ENCODE assay signal across 7 mouse cellular contexts in genomic region chr7:24400082-24400452, GRCm38 (mm10). TPM values are rescaled to one million over a fixed set of nuclear protein-coding genes. Genes with fewer than 3 reads are reported as not detected.
DNase-seq lines count a peak whose midpoint lies in the region; ATAC-seq and TF ChIP-seq lines count a peak whose summit lies in the region.

No protein-coding gene starts in this region.

- peaks cover 22% of the 10 kb centered on the region for H3K36me3 ChIP-seq in lung, embryonic 14.5 days (ENCODE audit: insufficient read depth)
- peaks cover 21% of the 10 kb centered on the region; the same call in 1 of the 2 replicates for H3K36me3 ChIP-seq in intestine, postnatal 0 days (ENCODE audit: control insufficient read depth, insufficient read depth)
- peaks cover 19% of the 10 kb centered on the region for H3K36me3 ChIP-seq in neural tube, embryonic 15.5 days

- peak overlapping the region; percentile 61 for H3K9ac ChIP-seq in lung, embryonic 14.5 days
- peak overlapping the region; percentile 68; the same call in 1 of the 2 replicates for H3K9ac ChIP-seq in intestine, postnatal 0 days (ENCODE audit: low read depth, low read length)
- H3K9ac ChIP-seq in neural tube, embryonic 15.5 days (replicated peaks) = peak overlapping the region; percentile 53

- no peak for DNase-seq in lung, embryonic 14.5 days
- DNase-seq in lung, postnatal 4 days = no peak
- no peak for DNase-seq in urinary bladder, postnatal 36 days (ENCODE audit: low spot score in 2 of 2)
- DNase-seq in thymus, postnatal 36 days = no peak

- H3K4me3 ChIP-seq in lung, embryonic 14.5 days (ENCODE audit: low read depth, low read length) = peak overlapping the region; percentile 61
- H3K4me3 ChIP-seq in embryonic fibroblast, embryonic 13.5 days (ENCODE audit: insufficient read depth, low read length) = peak overlapping the region; percentile 64
- peak overlapping the region; percentile 56 for H3K4me3 ChIP-seq in intestine, postnatal 0 days (ENCODE audit: low read depth, low read length)
- H3K4me3 ChIP-seq in neural tube, embryonic 15.5 days (replicated peaks) = peak overlapping the region; percentile 49

- H3K4me1 ChIP-seq in lung, embryonic 14.5 days (ENCODE audit: insufficient read depth) = no peaks in the 10 kb centered on the region
- 0 out of 2 replicates have a peak, but pooled peaks cover 3% of the 10 kb centered on the region for H3K4me1 ChIP-seq in embryonic fibroblast, embryonic 13.5 days (ENCODE audit: control insufficient read depth, insufficient read depth, low read length)
- H3K4me1 ChIP-seq in intestine, postnatal 0 days (replicated peaks; ENCODE audit: control insufficient read depth, insufficient read depth, low read length) = no peaks in the 10 kb centered on the region
- H3K4me1 ChIP-seq in neural tube, embryonic 15.5 days = peaks cover 24% of the 10 kb centered on the region; the same call in 1 of the 2 replicates

- no peak for TF ChIP-seq CTCF in lung, embryonic 14.5 days (IDR thresholded peaks at IDR 0.05; ENCODE audit: low read depth)
- TF ChIP-seq CTCF in embryonic fibroblast, embryonic 13.5 days (IDR thresholded peaks at IDR 0.05; ENCODE audit: borderline replicate concordance, insufficient read depth, low read length) = no peak
- no peak for TF ChIP-seq CTCF in intestine, postnatal 0 days (IDR thresholded peaks at IDR 0.05; ENCODE audit: low read depth)

- peak overlapping the region; percentile 69 for H3K4me2 ChIP-seq in lung, embryonic 14.5 days
- H3K4me2 ChIP-seq in intestine, postnatal 0 days (replicated peaks; ENCODE audit: low read depth) = peak overlapping the region; percentile 70
- H3K4me2 ChIP-seq in neural tube, embryonic 15.5 days = peak overlapping the region; percentile 60

- peak overlapping the region; percentile 97; the same call in 1 of the 2 replicates for H3K27ac ChIP-seq in lung, embryonic 14.5 days (ENCODE audit: low read depth)
- peak overlapping the region; percentile 51 for H3K27ac ChIP-seq in embryonic fibroblast, embryonic 13.5 days (ENCODE audit: insufficient read depth, low read length)
- H3K27ac ChIP-seq in intestine, postnatal 0 days (ENCODE audit: low read depth, low read length) = peak overlapping the region; percentile 97
- peak overlapping the region; percentile 94 for H3K27ac ChIP-seq in neural tube, embryonic 15.5 days (replicated peaks)

- no peaks in the 10 kb centered on the region for H3K27me3 ChIP-seq in lung, embryonic 14.5 days (ENCODE audit: insufficient read depth, low read length)
- no peaks in the 10 kb centered on the region for H3K27me3 ChIP-seq in intestine, postnatal 0 days (replicated peaks; ENCODE audit: control insufficient read depth, insufficient read depth, low read length)
- H3K27me3 ChIP-seq in neural tube, embryonic 15.5 days (replicated peaks) = no peaks in the 10 kb centered on the region

- TF ChIP-seq POLR2A in embryonic fibroblast, embryonic 13.5 days (IDR thresholded peaks at IDR 0.05; ENCODE audit: low read depth, low read length) = no peak

- H3K9me3 ChIP-seq in lung, embryonic 14.5 days (ENCODE audit: low read depth, low read length) = 0 out of 2 replicates have a peak, but pooled peaks cover 3% of the 10 kb centered on the region
- no peaks in the 10 kb centered on the region for H3K9me3 ChIP-seq in intestine, postnatal 0 days (ENCODE audit: control insufficient read depth)
- H3K9me3 ChIP-seq in neural tube, embryonic 15.5 days (replicated peaks) = no peaks in the 10 kb centered on the region

- no peak for ATAC-seq in lung, embryonic 14.5 days (ENCODE audit: insufficient read depth)
- ATAC-seq in intestine, postnatal 0 days = 0 out of 2 replicates have a peak, but pooled peaks have one; percentile 0
- no peak; the same call in 1 of the 2 replicates for ATAC-seq in neural tube, embryonic 15.5 days (ENCODE audit: low FRiP score)

- WGBS in lung, embryonic 14.5 days = 9% methylated on average over 3 of the region's 3 CpGs
- 7% methylated on average over 3 of the region's 3 CpGs for WGBS in intestine, postnatal 0 days
- 4% methylated on average over 3 of the region's 3 CpGs for WGBS in neural tube, embryonic 15.5 days

RNA-seq across cellular contexts. Expression of gene Smg9, which starts 0.6 kb away (rescaled TPM):
- polyA plus RNA-seq in lung, embryonic 14.5 days (2014; fragmentation: Nextera tagmentation; extraction: Ambion mirVana) = 21.5 and 24.5 TPM in 2 replicates
- 14.8 and 18.1 TPM in 2 replicates for polyA plus RNA-seq in embryonic fibroblast, embryonic 13.5 days (2011; ENCODE audit: insufficient read length, low read depth, missing spikeins)
- 14.0 and 15.1 TPM in 2 replicates for polyA plus RNA-seq in intestine, postnatal 0 days (2015; fragmentation: Nextera tagmentation; extraction: Ambion mirVana)
- polyA plus RNA-seq in neural tube, embryonic 15.5 days (2015; fragmentation: Nextera tagmentation; extraction: Ambion mirVana) = 34.4 and 38.3 TPM in 2 replicates

RNA-seq across cellular contexts. Expression of gene Kcnn4, which starts 30.0 kb away (rescaled TPM):
- polyA plus RNA-seq in lung, embryonic 14.5 days (2014; fragmentation: Nextera tagmentation; extraction: Ambion mirVana) = 1.6 and 1.7 TPM in 2 replicates
- polyA plus RNA-seq in embryonic fibroblast, embryonic 13.5 days (2011; ENCODE audit: insufficient read length, low read depth, missing spikeins) = 1.9 and 3.4 TPM in 2 replicates
- 3.2 and 3.7 TPM in 2 replicates for polyA plus RNA-seq in intestine, postnatal 0 days (2015; fragmentation: Nextera tagmentation; extraction: Ambion mirVana)
- polyA plus RNA-seq in neural tube, embryonic 15.5 days (2015; fragmentation: Nextera tagmentation; extraction: Ambion mirVana) = 3.0 and 11.2 TPM in 2 replicates

RNA-seq across cellular contexts. Expression of gene Lypd5, which starts 51.1 kb away (rescaled TPM):
- polyA plus RNA-seq in lung, embryonic 14.5 days (2014; fragmentation: Nextera tagmentation; extraction: Ambion mirVana) = not detected in 2 replicates
- not detected in 2 replicates for polyA plus RNA-seq in embryonic fibroblast, embryonic 13.5 days (2011; ENCODE audit: insufficient read length, low read depth, missing spikeins)
- not detected in 2 replicates for polyA plus RNA-seq in intestine, postnatal 0 days (2015; fragmentation: Nextera tagmentation; extraction: Ambion mirVana)
- 0.06 TPM in 1 of 2 replicates, not detected in the other for polyA plus RNA-seq in neural tube, embryonic 15.5 days (2015; fragmentation: Nextera tagmentation; extraction: Ambion mirVana)

RNA-seq across cellular contexts. Expression of gene Irgc1, which starts 52.0 kb away (rescaled TPM):
- polyA plus RNA-seq in lung, embryonic 14.5 days (2014; fragmentation: Nextera tagmentation; extraction: Ambion mirVana) = 0.14 TPM in 1 of 2 replicates, not detected in the other
- not detected in 2 replicates for polyA plus RNA-seq in embryonic fibroblast, embryonic 13.5 days (2011; ENCODE audit: insufficient read length, low read depth, missing spikeins)
- not detected in 2 replicates for polyA plus RNA-seq in intestine, postnatal 0 days (2015; fragmentation: Nextera tagmentation; extraction: Ambion mirVana)
- polyA plus RNA-seq in neural tube, embryonic 15.5 days (2015; fragmentation: Nextera tagmentation; extraction: Ambion mirVana) = not detected in 2 replicates
